7 mouse cellular contexts compared by ENCODE assay signal in the genomic region with DNA sequence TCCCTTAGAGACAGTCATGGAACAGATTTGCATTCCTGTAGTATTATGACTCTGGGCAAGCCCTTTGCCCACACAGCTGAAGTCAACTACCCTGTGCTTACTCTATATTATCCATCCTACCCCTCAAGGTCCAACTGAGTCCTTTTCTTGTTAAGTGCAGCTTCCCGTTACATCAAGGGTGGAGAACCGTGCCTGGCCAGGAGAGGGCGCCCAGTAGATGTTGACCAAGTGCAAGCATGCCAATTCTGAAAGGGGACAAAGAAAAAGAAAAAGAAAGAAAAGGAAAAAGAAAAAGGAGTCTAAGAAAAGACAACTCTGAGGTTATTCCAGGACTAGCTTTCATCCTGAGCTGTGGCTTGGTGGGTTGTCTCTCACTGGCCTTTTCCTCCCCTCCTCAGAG.
DNase-seq lines count a peak whose midpoint lies in the region; ATAC-seq and TF ChIP-seq lines count a peak whose summit lies in the region.

No protein-coding gene starts in this region.

- H3K4me1 ChIP-seq in MEL (ENCODE audit: control insufficient read depth in 1 of 2, insufficient read depth in 2 of 2, low read length in 2 of 2): peaks cover 13 to 20% of the 10 kb centered on the region in 2 experiments
- H3K4me1 ChIP-seq in lung, postnatal 0 days (ENCODE audit: insufficient read depth, low read depth, low read length): no peaks in the 10 kb centered on the region

- TF ChIP-seq CTCF in MEL (IDR thresholded peaks at IDR 0.05 in 2 of 3, conservative IDR thresholded peaks at IDR 0.05 in 1 of 3; ENCODE audit: control insufficient read depth in 1 of 3, insufficient read depth in 1 of 3, low read depth in 2 of 3, low read length in 3 of 3, poor library complexity in 1 of 3, severe bottlenecking in 1 of 3): peak; percentile 69 to 84 (median 83)
- TF ChIP-seq CTCF in lung, postnatal 0 days (IDR thresholded peaks at IDR 0.05): peak; percentile 88

- no peak overlapping the region for H3K4me2 ChIP-seq in lung, postnatal 0 days (replicated peaks; ENCODE audit: low read depth, low read length)

- no peak overlapping the region for H3K4me3 ChIP-seq in MEL (ENCODE audit: control insufficient read depth in 1 of 2, insufficient read depth in 1 of 2, low read depth in 2 of 2, low read length in 2 of 2)
- H3K4me3 ChIP-seq in lung, postnatal 0 days (ENCODE audit: low read depth, low read length): no peak overlapping the region

- TF ChIP-seq RAD21 in MEL (IDR thresholded peaks at IDR 0.05; ENCODE audit: low read depth, low read length): peak; percentile 56

- ATAC-seq in lung, postnatal 0 days: no peak

- no peaks in the 10 kb centered on the region for H3K9me3 ChIP-seq in MEL (replicated peaks; ENCODE audit: insufficient read depth, low read length)
- no peaks in the 10 kb centered on the region for H3K9me3 ChIP-seq in lung, postnatal 0 days (ENCODE audit: low read length)

- H3K9ac ChIP-seq in MEL (ENCODE audit: control insufficient read depth, low read depth, low read length, poor library complexity, severe bottlenecking): no peak overlapping the region
- no peak overlapping the region for H3K9ac ChIP-seq in lung, postnatal 0 days (replicated peaks; ENCODE audit: low read depth)

- no peak for TF ChIP-seq POLR2A in MEL (IDR thresholded peaks at IDR 0.05; ENCODE audit: control insufficient read depth in 1 of 2, insufficient read depth in 1 of 2, low read depth in 1 of 2, low read length in 2 of 2, poor library complexity in 1 of 2)

- H3K27ac ChIP-seq in MEL (ENCODE audit: control insufficient read depth, low read depth, low read length): no peak overlapping the region
- H3K27ac ChIP-seq in lung, postnatal 0 days (ENCODE audit: low read length): no peak overlapping the region

- TF ChIP-seq EP300 in MEL (IDR thresholded peaks at IDR 0.05; ENCODE audit: low read depth in 1 of 2, low read length in 2 of 2): no peak
- no peak for TF ChIP-seq EP300 in lung, postnatal 0 days (IDR thresholded peaks at IDR 0.05)

- H3K79me2 ChIP-seq in MEL (ENCODE audit: control insufficient read depth, insufficient read depth, low read length, poor library complexity): no peaks in the 10 kb centered on the region

- no peaks in the 10 kb centered on the region for H3K27me3 ChIP-seq in MEL (ENCODE audit: control insufficient read depth in 1 of 2, insufficient read depth in 2 of 2, low read length in 2 of 2)
- H3K27me3 ChIP-seq in lung, postnatal 0 days (replicated peaks; ENCODE audit: insufficient read depth, low read length): no peaks in the 10 kb centered on the region

- DNase-seq in CD4-positive helper T cell, adult 2 months (ENCODE audit: low read depth, low spot score): peak; percentile 52
- peak; percentile 83 for DNase-seq in MEL (ENCODE audit: low read depth, low spot score)
- peak; percentile 77 for DNase-seq in cerebellum, adult 8-10 months
- peak; percentile 73 for DNase-seq in gastrocnemius, adult 18-20 months (ENCODE audit: low spot score)
- peak; percentile 86 for DNase-seq in layer of hippocampus, adult 11-12 months (ENCODE audit: low spot score)
- DNase-seq in lung, postnatal 0 days (ENCODE audit: low spot score): peak; percentile 72
- peak; percentile 35 for DNase-seq in spleen, adult 12 weeks (ENCODE audit: low spot score)

- WGBS in lung, postnatal 0 days: 29% methylated on average over 3 of the region's 3 CpGs

- H3K36me3 ChIP-seq in MEL (ENCODE audit: control insufficient read depth in 1 of 2, insufficient read depth in 2 of 2, low read length in 2 of 2): peaks cover 0 to 14% of the 10 kb centered on the region in 2 experiments; a peak in 2 of 4 replicates
- 0 out of 2 replicates have a peak, but pooled peaks cover 3% of the 10 kb centered on the region for H3K36me3 ChIP-seq in lung, postnatal 0 days (ENCODE audit: insufficient read depth, low read length)

TF ChIP-seq in MEL, 35 proteins besides CTCF, POLR2A, EP300 and RAD21:
- no peak for TF ChIP-seq ZNF384 (IDR thresholded peaks at IDR 0.05; ENCODE audit: low read depth, low read length)
- peak; percentile 33; the same call in 1 of the 2 replicates for TF ChIP-seq SIN3A (IDR thresholded peaks at IDR 0.05; ENCODE audit: low read length)
- TF ChIP-seq ELF1 (IDR thresholded peaks at IDR 0.05; ENCODE audit: low read depth, low read length): no peak
- TF ChIP-seq NRF1 (IDR thresholded peaks at IDR 0.05; ENCODE audit: insufficient read depth, low read depth, low read length, poor library complexity, severe bottlenecking): no peak
- TF ChIP-seq NELFE (IDR thresholded peaks at IDR 0.05; ENCODE audit: low read depth, low read length): no peak
- no peak for TF ChIP-seq CHD1 (IDR thresholded peaks at IDR 0.05; ENCODE audit: low read depth, low read length)
- no peak for TF ChIP-seq MAFK (IDR thresholded peaks at IDR 0.05; ENCODE audit: borderline replicate concordance, low read depth, low read length)
- TF ChIP-seq ZKSCAN1 (IDR thresholded peaks at IDR 0.05; ENCODE audit: low read depth, low read length): no peak
- no peak for TF ChIP-seq CHD2 (IDR thresholded peaks at IDR 0.05; ENCODE audit: low read length)
- no peak for TF ChIP-seq POLR2AphosphoS2 (IDR thresholded peaks at IDR 0.05; ENCODE audit: low read length)
- no peak for TF ChIP-seq GATA1 (IDR thresholded peaks at IDR 0.05; ENCODE audit: low read depth, low read length)
- no peak for TF ChIP-seq HCFC1 (IDR thresholded peaks at IDR 0.05; ENCODE audit: low read depth, low read length)
- TF ChIP-seq MAZ (IDR thresholded peaks at IDR 0.05; ENCODE audit: low read depth, low read length): no peak
- TF ChIP-seq ZC3H11A (IDR thresholded peaks at IDR 0.05; ENCODE audit: low read depth, low read length): peak; percentile 24
- no peak for TF ChIP-seq TCF12 (IDR thresholded peaks at IDR 0.05; ENCODE audit: low read depth, low read length)
- peak; percentile 69 for TF ChIP-seq SMC3 (IDR thresholded peaks at IDR 0.05; ENCODE audit: low read depth, low read length)
- no peak for TF ChIP-seq USF2 (IDR thresholded peaks at IDR 0.05; ENCODE audit: borderline replicate concordance in 1 of 2, insufficient read depth in 1 of 2, low read depth in 1 of 2, low read length in 2 of 2)

Comparison
In these comparisons a context has a peak if more than half of its experiments do, and no peak if none do; other contexts are left out.
1. DNase-seq: peak in every context shown above with its lines; median percentile 86 in layer of hippocampus, adult 11-12 months; 83 in MEL; 77 in cerebellum, adult 8-10 months; 73 in gastrocnemius, adult 18-20 months; 72 in lung, postnatal 0 days; 52 in CD4-positive helper T cell, adult 2 months; 35 in spleen, adult 12 weeks.